Mouse (Mus musculus) spleen, adult 2 months (tissue): ENCODE measurements around the gene Nectin4. TPM values are rescaled to one million over a fixed set of nuclear protein-coding genes. Genes with fewer than 3 reads are reported as not detected.
A peak's percentile ranks its signal among the peaks of the same experiment; 100 is the strongest.

Experiments used
- DNase-seq, 2 experiments: peaks; one replicate each; pipeline versions ENCODE4 v3.0.0 to v3.0.0-alpha.2; 2012 to 2021; ENCODE audit warnings: low spot score in 2 of 2, low read depth in 1 of 2
- H3K27ac ChIP-seq: fragments of 200-500 bp; 2 replicates; pipeline ENCODE4 v1.5.1; 2012; ENCODE audit warnings: low read length, inconsistent platforms; ENCODE audit not compliant: insufficient read depth
- H3K27me3 ChIP-seq: fragments of 200-500 bp; 2 replicates; pipeline ENCODE4 v1.6.1; 2012; ENCODE audit warnings: mild to moderate bottlenecking, moderate library complexity, low read length, inconsistent platforms; ENCODE audit not compliant: control insufficient read depth, insufficient read depth
- H3K36me3 ChIP-seq: fragments of 200-500 bp; 2 replicates; pipeline ENCODE4 v1.6.1; 2012; ENCODE audit warnings: mild to moderate bottlenecking, low read length, inconsistent platforms; ENCODE audit not compliant: control insufficient read depth, insufficient read depth
- H3K4me1 ChIP-seq: fragments of 200-500 bp; 2 replicates; pipeline ENCODE4 v1.6.1; 2011; ENCODE audit warnings: inconsistent platforms; ENCODE audit not compliant: control insufficient read depth, insufficient read depth, insufficient read length
- H3K4me3 ChIP-seq: fragments of 200-500 bp; 2 replicates; pipeline ENCODE4 v1.5.1; 2011; ENCODE audit warnings: mild to moderate bottlenecking, inconsistent platforms; ENCODE audit not compliant: insufficient read depth, insufficient read length; ENCODE audit errors: extremely low read depth
- CTCF ChIP-seq: fragments of 200-500 bp; IDR thresholded peaks from 2 replicates; pipeline ENCODE4 v1.5.1; 2011; ENCODE audit warnings: mild to moderate bottlenecking, inconsistent platforms; ENCODE audit not compliant: insufficient read depth, insufficient read length, insufficient replicate concordance; ENCODE audit errors: extremely low read depth
- POLR2A ChIP-seq: fragments of 200-500 bp; IDR thresholded peaks from 2 replicates; pipeline ENCODE4 v1.6.1; 2011; ENCODE audit warnings: low read depth, low read length, inconsistent platforms
- WGBS: fragments of 180-500 bp; shearing (Covaris S2); methylation state at CpG from one replicate; pipeline ENCODE4 v1.1.7; 2018; 5-methylcytosine and 5-hydroxymethylcytosine counted together
- polyA plus RNA-seq: library from polyadenylated mRNA; depleted of rRNA; stranded (reverse); fragments of >200 nt; gene quantifications from 2 replicates; pipeline ENCODE4 v1.2.3, GENCODE M21; 2012

Gene Nectin4
- polyA plus RNA-seq, 1 experiment = 1.4 TPM

DNA sequence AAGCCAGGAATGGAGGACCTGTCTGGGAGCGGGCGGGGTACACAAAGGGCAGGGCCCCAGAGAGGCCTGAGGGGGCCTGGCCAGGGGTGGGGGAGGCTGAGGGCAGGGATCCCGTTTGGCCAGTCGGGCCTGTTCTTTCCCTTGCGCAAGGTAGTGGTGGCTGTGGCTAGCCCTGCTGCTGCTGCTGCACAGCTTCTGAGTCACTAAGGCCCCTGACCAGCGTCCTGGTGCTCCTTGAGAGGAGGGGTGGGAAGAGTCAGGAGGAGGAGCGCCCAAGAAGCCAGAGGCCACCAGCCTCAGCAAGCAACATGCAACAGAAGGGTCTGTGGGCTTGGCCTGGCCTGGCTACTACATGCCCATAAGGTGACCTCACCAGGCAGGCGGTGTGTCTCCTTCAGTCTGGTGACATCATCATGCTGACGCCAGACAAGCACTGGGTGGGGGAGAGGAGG lies 5.8 kb downstream of the Nectin4 start:
- 78% methylated on average over 9 of the region's 9 CpGs for WGBS
- DNase-seq = no peak
- TF ChIP-seq CTCF (no peak), POLR2A (no peak)
- Histone ChIP-seq H3K36me3 (no peaks in the 10 kb centered on the region), H3K27ac (no peak overlapping the region), H3K27me3 (no peaks in the 10 kb centered on the region), H3K4me3 (no peak overlapping the region), H3K4me1 (peaks cover 3% of the 10 kb centered on the region; the same call in 1 of the 2 replicates)

- TF ChIP-seq POLR2A (no peak), CTCF (no peak)
- DNase-seq = no peak
These were observed 8.4 kb downstream of the Nectin4 start for GRCm38 (mm10) chr1:171378298-171378697.

DNA sequence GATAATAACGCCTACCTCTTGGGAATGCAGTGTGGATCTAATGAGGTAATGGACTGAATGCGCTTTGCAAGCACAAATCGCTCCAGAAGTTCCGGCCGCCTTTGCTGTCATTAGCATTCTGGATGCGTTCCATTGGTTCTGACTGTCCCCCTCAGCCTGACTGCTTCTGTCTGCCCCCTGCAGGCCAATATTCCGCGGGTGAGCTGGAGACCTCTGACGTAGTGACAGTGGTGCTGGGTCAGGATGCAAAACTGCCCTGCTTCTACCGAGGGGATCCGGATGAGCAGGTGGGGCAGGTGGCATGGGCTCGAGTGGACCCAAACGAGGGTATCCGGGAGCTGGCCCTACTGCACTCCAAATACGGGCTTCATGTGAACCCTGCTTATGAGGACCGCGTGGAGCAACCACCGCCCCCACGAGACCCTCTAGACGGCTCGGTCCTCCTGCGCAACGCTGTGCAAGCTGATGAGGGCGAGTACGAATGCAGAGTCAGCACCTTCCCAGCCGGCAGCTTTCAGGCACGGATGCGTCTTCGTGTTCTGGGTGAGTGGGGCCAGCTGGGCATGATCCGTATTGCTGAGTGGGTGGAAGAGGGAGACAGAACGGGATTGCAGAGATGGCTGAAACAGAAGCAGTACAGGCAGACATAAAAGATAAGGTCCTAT lies 10.2 kb downstream of the Nectin4 start:
- TF ChIP-seq CTCF (peak; percentile 75; the same call in 1 of the 2 replicates), POLR2A (no peak)
- Histone ChIP-seq H3K4me1 (peaks cover 10% of the 10 kb centered on the region; the same call in 1 of the 2 replicates), H3K4me3 (peak overlapping the region; percentile 16; the same call in 1 of the 2 replicates), H3K27me3 (no peaks in the 10 kb centered on the region), H3K27ac (no peak overlapping the region), H3K36me3 (no peaks in the 10 kb centered on the region)
- 18% methylated on average over 31 of the region's 31 CpGs for WGBS
- peak; percentile 63 to 81 for DNase-seq

More at GRCm38 (mm10) chr1:171378298-171378697, 8.4 kb downstream of the Nectin4 start:
- WGBS = 94% methylated on average over 6 of the region's 6 CpGs
- Histone ChIP-seq H3K27ac (no peak overlapping the region), H3K4me3 (no peak overlapping the region), H3K4me1 (peaks cover 10% of the 10 kb centered on the region; the same call in 1 of the 2 replicates), H3K36me3 (no peaks in the 10 kb centered on the region), H3K27me3 (no peaks in the 10 kb centered on the region)

DNA sequence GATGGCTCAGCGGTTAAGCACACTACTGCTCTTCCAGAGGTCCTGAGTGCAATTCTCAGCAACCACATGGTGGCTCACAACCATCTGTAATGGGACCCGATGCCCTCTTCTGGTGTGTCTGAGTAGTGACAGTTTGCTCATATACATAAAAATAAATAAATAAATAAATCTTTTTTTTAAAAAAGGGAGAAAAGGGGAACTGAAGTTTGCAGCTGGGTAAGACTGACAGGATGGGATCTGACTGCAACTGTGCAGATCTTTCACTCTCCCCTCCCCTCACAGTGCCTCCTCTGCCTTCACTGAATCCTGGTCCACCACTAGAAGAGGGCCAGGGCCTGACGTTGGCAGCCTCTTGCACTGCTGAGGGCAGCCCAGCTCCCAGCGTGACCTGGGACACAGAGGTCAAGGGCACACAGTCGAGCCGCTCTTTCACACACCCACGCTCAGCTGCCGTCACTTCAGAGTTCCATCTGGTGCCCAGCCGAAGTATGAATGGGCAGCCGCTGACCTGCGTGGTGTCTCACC lies 12.3 kb downstream of the Nectin4 start:
- TF ChIP-seq POLR2A = no peak
- no peak for TF ChIP-seq CTCF
- H3K4me1 ChIP-seq = peaks cover 10% of the 10 kb centered on the region; the same call in 1 of the 2 replicates
- H3K27me3 ChIP-seq = no peaks in the 10 kb centered on the region
- DNase-seq = no peak
- 67% methylated on average over 11 of the region's 11 CpGs for WGBS
- H3K27ac ChIP-seq = 0 out of 2 replicates have a peak overlapping the region, but pooled peaks have one; percentile 26
- no peak overlapping the region for H3K4me3 ChIP-seq
- H3K36me3 ChIP-seq = no peaks in the 10 kb centered on the region

DNA sequence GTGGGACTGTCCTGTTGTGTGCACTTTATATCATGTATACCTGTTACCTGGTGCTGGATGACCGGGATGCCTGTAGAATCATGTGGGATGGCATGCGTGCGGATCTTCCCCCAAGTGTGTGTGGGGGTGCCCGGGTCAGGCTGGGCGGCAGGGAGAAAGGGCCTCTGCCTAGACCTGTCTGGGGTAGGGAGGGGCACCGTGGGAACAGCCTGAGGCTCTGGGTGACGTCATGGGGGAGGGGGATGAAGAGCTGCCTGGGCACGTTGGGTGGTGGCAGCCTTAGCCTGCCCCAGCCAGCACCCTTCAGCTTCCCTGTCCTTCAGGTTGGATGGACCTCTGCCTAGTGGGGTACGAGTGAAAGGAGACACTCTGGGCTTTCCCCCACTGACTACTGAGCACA lies 14.5 kb downstream of the Nectin4 start:
- H3K27me3 ChIP-seq = no peaks in the 10 kb centered on the region
- TF ChIP-seq POLR2A = no peak
- TF ChIP-seq CTCF = no peak
- H3K4me3 ChIP-seq = no peak overlapping the region
- no peak overlapping the region for H3K27ac ChIP-seq
- H3K36me3 ChIP-seq = no peaks in the 10 kb centered on the region
- no peak for DNase-seq
- H3K4me1 ChIP-seq = peaks cover 14% of the 10 kb centered on the region; the same call in 1 of the 2 replicates
- WGBS = 83% methylated on average over 9 of the region's 9 CpGs

- WGBS = 62% methylated on average over 9 of the region's 9 CpGs
- TF ChIP-seq POLR2A (no peak), CTCF (no peak)
- no peak for DNase-seq
- H3K27me3 ChIP-seq = no peaks in the 10 kb centered on the region
- no peak overlapping the region for H3K27ac ChIP-seq
- H3K4me1 ChIP-seq = peaks cover 13% of the 10 kb centered on the region; the same call in 1 of the 2 replicates
- no peaks in the 10 kb centered on the region for H3K36me3 ChIP-seq
- no peak overlapping the region for H3K4me3 ChIP-seq
These were observed 15.3 kb downstream of the Nectin4 start for GRCm38 (mm10) chr1:171385171-171385570.

DNA sequence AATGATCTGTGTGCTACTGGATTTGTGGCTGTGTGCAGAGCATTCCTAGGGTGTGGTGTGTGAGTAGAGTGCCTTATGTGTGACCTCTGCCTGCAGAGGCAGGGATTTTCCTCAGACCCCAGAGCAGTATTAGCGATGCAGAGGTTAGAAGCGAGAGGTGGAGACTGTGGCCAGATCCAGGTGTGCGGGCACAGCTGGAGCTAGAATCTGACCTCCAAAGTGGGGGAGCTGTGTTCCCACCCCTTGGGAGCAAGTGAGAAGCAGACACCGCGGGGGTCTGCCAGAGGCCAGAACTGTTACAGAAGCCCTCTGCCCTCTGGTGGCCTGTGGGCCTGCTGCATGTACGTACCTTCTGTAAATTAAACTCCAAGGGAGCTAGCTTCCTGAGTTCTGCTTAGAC lies 17.2 kb downstream of the Nectin4 start:
- Histone ChIP-seq H3K4me3 (no peak overlapping the region), H3K4me1 (peaks cover 17% of the 10 kb centered on the region; the same call in 1 of the 2 replicates), H3K27ac (peak overlapping the region; percentile 99; the same call in 1 of the 2 replicates), H3K36me3 (0 out of 2 replicates have a peak, but pooled peaks cover 1% of the 10 kb centered on the region), H3K27me3 (no peaks in the 10 kb centered on the region)
- TF ChIP-seq POLR2A (no peak), CTCF (peak; percentile 41; the same call in 1 of the 2 replicates)
- 51% methylated on average over 6 of the region's 6 CpGs for WGBS
- peak in 1 of 2 experiments; percentile 49 for DNase-seq
